Mouse (Mus musculus): ENCODE measurements around the gene Psmd13. TPM values are rescaled to one million over a fixed set of nuclear protein-coding genes. Genes with fewer than 3 reads are reported as not detected.

Gene Psmd13
- polyA plus RNA-seq, 1 experiment from 2014 or later = 243 TPM

DNA sequence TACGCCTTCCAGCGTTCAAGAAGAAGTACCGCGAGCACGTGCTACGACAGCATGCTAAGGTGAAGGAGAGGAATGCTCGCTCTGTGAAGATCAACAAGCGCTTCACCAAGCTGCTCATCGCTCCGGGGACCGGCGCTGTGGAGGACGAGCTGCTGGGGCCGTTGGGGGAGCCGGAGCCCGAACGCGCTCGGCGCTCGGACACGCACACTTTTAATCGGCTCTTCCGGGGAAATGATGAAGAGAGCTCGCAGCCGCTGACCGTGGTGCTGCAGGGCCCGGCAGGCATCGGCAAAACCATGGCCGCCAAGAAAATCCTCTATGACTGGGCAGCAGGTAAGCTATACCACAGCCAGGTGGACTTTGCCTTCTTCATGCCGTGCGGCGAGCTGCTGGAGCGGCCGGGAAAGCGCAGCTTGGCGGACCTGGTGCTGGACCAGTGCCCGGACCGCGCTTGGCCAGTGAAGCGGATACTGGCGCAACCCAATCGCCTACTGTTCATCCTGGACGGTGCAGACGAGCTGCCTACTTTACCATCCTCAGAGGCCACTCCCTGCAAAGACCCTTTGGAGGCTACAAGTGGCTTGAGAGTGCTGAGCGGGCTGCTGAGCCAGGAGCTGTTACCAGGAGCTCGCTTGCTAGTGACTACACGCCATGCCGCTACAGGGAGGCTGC is 40.8 kb downstream of the Psmd13 start:
- H3K27me3 ChIP-seq (ENCODE audit: control insufficient read depth, insufficient read depth, low read length) = peaks cover 48% of the 10 kb centered on the region
- H3K4me2 ChIP-seq (replicated peaks; ENCODE audit: low read depth, low read length) = peak overlapping the region; percentile 64
- H3K36me3 ChIP-seq (ENCODE audit: control insufficient read depth, insufficient read depth, low read length) = no peaks in the 10 kb centered on the region
- H3K9ac ChIP-seq (ENCODE audit: low read depth, low read length) = peak overlapping the region; percentile 15
- peaks cover 3% of the 10 kb centered on the region; the same call in 1 of the 2 replicates for H3K4me1 ChIP-seq (replicated peaks; ENCODE audit: control insufficient read depth, insufficient read depth, low read length)
- H3K4me3 ChIP-seq (ENCODE audit: low read depth, low read length) = peak overlapping the region; percentile 40
- no peaks in the 10 kb centered on the region for H3K9me3 ChIP-seq (ENCODE audit: control insufficient read depth, low read length)
- no peak for ATAC-seq (ENCODE audit: low FRiP score)
- 1% methylated on average over 49 of the region's 49 CpGs for WGBS
- no peak overlapping the region for H3K27ac ChIP-seq (ENCODE audit: low read depth, low read length)
- peak; percentile 52 for DNase-seq (ENCODE audit: low spot score)

DNA sequence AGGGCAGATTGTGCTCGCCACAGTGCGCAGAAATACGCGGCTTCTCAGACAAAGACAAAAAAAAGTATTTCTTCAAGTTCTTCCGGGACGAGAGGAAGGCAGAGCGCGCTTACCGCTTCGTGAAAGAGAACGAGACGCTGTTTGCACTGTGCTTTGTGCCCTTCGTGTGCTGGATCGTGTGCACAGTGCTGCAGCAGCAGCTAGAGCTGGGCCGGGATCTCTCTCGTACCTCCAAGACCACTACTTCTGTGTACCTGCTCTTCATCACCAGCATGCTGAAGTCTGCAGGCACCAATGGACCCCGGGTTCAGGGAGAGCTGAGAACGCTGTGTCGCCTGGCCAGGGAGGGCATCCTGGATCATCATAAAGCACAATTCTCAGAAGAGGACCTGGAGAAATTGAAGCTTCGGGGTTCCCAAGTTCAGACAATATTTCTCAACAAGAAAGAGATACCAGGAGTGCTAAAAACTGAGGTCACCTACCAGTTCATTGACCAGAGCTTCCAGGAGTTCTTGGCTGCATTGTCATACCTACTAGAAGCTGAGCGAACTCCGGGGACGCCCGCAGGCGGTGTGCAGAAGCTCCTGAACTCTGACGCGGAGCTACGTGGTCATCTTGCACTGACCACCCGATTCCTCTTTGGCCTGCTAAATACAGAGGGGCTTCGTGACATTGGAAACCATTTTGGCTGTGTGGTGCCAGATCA is 41.5 kb downstream of the Psmd13 start:
- H3K4me2 ChIP-seq (replicated peaks; ENCODE audit: low read depth, low read length) = peak overlapping the region; percentile 64
- H3K4me1 ChIP-seq (replicated peaks; ENCODE audit: control insufficient read depth, insufficient read depth, low read length) = peaks cover 3% of the 10 kb centered on the region; the same call in 1 of the 2 replicates
- peaks cover 48% of the 10 kb centered on the region for H3K27me3 ChIP-seq (ENCODE audit: control insufficient read depth, insufficient read depth, low read length)
- ATAC-seq (ENCODE audit: low FRiP score) = no peak
- H3K36me3 ChIP-seq (ENCODE audit: control insufficient read depth, insufficient read depth, low read length) = no peaks in the 10 kb centered on the region
- DNase-seq (ENCODE audit: low spot score) = peak; percentile 11
- H3K4me3 ChIP-seq (ENCODE audit: low read depth, low read length) = peak overlapping the region; percentile 40
- WGBS = 25% methylated on average over 30 of the region's 30 CpGs
- H3K27ac ChIP-seq (ENCODE audit: low read depth, low read length) = no peak overlapping the region
- no peak overlapping the region; the same call in 1 of the 2 replicates for H3K9ac ChIP-seq (ENCODE audit: low read depth, low read length)
- H3K9me3 ChIP-seq (ENCODE audit: control insufficient read depth, low read length) = no peaks in the 10 kb centered on the region

DNA sequence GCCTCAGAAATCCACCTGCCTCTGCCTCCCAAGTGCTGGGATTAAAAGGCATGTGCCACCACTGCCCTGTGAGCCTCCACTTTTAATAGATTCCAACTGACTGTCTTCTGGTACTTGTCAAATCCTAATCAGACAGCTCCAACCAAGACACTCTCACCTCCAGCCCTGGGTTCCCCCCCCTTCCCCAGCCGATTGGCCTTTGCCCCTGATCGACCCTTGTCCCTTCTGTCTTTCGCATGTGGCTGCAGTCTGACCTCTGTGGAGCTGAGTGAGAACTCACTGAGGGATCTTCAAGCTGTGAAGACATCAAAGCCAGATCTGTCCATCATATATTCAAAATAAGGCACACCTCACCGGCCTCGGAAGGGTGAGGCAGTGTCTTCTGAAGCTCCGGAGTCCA is 45.4 kb downstream of the Psmd13 start:
- WGBS = 87% methylated on average over 6 of the region's 6 CpGs
- ATAC-seq (ENCODE audit: low FRiP score) (no peak), DNase-seq (ENCODE audit: low spot score) (no peak)
- H3K9ac ChIP-seq (ENCODE audit: low read depth, low read length) = no peak overlapping the region
- H3K27ac ChIP-seq (ENCODE audit: low read depth, low read length) = no peak overlapping the region
- no peak overlapping the region for H3K4me3 ChIP-seq (ENCODE audit: low read depth, low read length)
- H3K27me3 ChIP-seq (ENCODE audit: control insufficient read depth, insufficient read depth, low read length) = peaks cover 25% of the 10 kb centered on the region
- H3K4me2 ChIP-seq (replicated peaks; ENCODE audit: low read depth, low read length) = no peak overlapping the region
- peaks cover 3% of the 10 kb centered on the region; the same call in 1 of the 2 replicates for H3K4me1 ChIP-seq (replicated peaks; ENCODE audit: control insufficient read depth, insufficient read depth, low read length)
- no peaks in the 10 kb centered on the region for H3K9me3 ChIP-seq (ENCODE audit: control insufficient read depth, low read length)
- no peaks in the 10 kb centered on the region for H3K36me3 ChIP-seq (ENCODE audit: control insufficient read depth, insufficient read depth, low read length)

- ATAC-seq (ENCODE audit: low FRiP score) = no peak
- Histone ChIP-seq H3K9me3 (ENCODE audit: control insufficient read depth, low read length) (no peaks in the 10 kb centered on the region), H3K4me2 (replicated peaks; ENCODE audit: low read depth, low read length) (no peak overlapping the region), H3K4me1 (replicated peaks; ENCODE audit: control insufficient read depth, insufficient read depth, low read length) (no peaks in the 10 kb centered on the region), H3K27ac (ENCODE audit: low read depth, low read length) (no peak overlapping the region), H3K36me3 (ENCODE audit: control insufficient read depth, insufficient read depth, low read length) (no peaks in the 10 kb centered on the region), H3K4me3 (ENCODE audit: low read depth, low read length) (no peak overlapping the region), H3K9ac (ENCODE audit: low read depth, low read length) (no peak overlapping the region), H3K27me3 (ENCODE audit: control insufficient read depth, insufficient read depth, low read length) (no peaks in the 10 kb centered on the region; the same call in 1 of the 2 replicates)
- DNase-seq (ENCODE audit: low spot score) = no peak
- 37% methylated on average over 3 of the region's 3 CpGs for WGBS
Observed at GRCm38 (mm10) chr7:140938436-140938835, 56.7 kb downstream of the Psmd13 start.

DNA sequence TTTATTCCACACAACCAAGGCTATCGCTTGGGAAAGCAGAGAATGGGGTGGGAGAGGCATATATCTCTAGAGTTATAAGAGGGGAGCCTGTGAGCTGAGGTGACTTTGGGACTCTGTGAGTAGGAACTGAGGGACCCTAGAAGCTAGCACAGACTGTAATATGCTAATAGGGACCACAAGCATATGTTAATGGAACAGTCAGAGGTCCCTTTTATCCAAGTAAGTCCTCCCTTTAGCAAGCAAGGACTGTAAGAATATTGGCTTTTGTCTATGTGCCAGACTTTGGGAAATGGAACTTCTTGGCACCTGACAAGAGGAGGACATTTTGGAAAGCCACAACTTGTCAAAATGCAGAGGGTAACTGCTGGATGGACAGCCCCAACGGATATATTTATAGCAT is 57.1 kb downstream of the Psmd13 start:
- ATAC-seq (ENCODE audit: low FRiP score) (no peak), DNase-seq (ENCODE audit: low spot score) (no peak)
- Histone ChIP-seq H3K9me3 (ENCODE audit: control insufficient read depth, low read length) (no peaks in the 10 kb centered on the region), H3K4me1 (replicated peaks; ENCODE audit: control insufficient read depth, insufficient read depth, low read length) (no peaks in the 10 kb centered on the region), H3K4me2 (replicated peaks; ENCODE audit: low read depth, low read length) (no peak overlapping the region), H3K27me3 (ENCODE audit: control insufficient read depth, insufficient read depth, low read length) (no peaks in the 10 kb centered on the region; the same call in 1 of the 2 replicates), H3K27ac (ENCODE audit: low read depth, low read length) (no peak overlapping the region), H3K4me3 (ENCODE audit: low read depth, low read length) (no peak overlapping the region), H3K9ac (ENCODE audit: low read depth, low read length) (no peak overlapping the region), H3K36me3 (ENCODE audit: control insufficient read depth, insufficient read depth, low read length) (no peaks in the 10 kb centered on the region)
- WGBS = 18% methylated on average over 2 of the region's 2 CpGs

DNA sequence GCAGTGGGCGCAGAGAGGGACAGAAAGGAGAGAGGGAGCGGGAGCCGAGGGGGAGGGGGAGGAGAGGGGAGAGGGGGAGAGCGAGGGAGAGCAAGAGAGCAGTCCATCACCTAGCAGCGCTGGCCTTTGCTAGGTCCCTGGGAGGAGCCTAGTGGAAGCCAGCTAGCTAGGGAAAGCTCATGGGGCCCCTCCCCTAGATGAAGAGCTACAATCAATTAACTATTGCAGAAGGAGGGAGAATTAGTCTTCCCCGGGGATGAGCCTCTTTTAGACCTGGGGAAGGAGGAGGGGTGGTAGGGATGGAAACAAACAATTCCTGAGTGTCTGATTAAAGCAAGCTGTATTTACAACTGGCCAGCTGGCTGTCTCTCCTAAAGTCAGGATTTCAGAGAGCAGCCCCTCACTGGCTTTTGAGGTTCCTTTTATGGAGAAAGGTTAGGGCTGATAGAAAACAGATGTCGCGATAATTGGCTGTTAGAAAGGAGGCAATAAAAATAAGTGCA is 58.0 kb downstream of the Psmd13 start:
- Histone ChIP-seq H3K4me1 (replicated peaks; ENCODE audit: control insufficient read depth, insufficient read depth, low read length) (no peaks in the 10 kb centered on the region), H3K4me3 (ENCODE audit: low read depth, low read length) (no peak overlapping the region), H3K36me3 (ENCODE audit: control insufficient read depth, insufficient read depth, low read length) (no peaks in the 10 kb centered on the region), H3K27ac (ENCODE audit: low read depth, low read length) (no peak overlapping the region), H3K4me2 (replicated peaks; ENCODE audit: low read depth, low read length) (no peak overlapping the region), H3K9ac (ENCODE audit: low read depth, low read length) (no peak overlapping the region), H3K27me3 (ENCODE audit: control insufficient read depth, insufficient read depth, low read length) (no peaks in the 10 kb centered on the region; the same call in 1 of the 2 replicates), H3K9me3 (ENCODE audit: control insufficient read depth, low read length) (no peaks in the 10 kb centered on the region)
- DNase-seq (ENCODE audit: low spot score) (peak; percentile 46), ATAC-seq (ENCODE audit: low FRiP score) (no peak)
- WGBS = 11% methylated on average over 8 of the region's 8 CpGs

GRCm38 (mm10) chr7:140941222-140942051 is 59.7 kb downstream of the Psmd13 start, which contains the start of gene Pgghg:
TSS of gene Pgghg (plus strand) at chr7:140941391.
- Histone ChIP-seq H3K27ac (ENCODE audit: low read depth, low read length) (no peak within 1 kb of the TSS), H3K4me2 (replicated peaks; ENCODE audit: low read depth, low read length) (peak within 1 kb of the TSS; percentile 43), H3K9me3 (ENCODE audit: control insufficient read depth, low read length) (no peaks in the 10 kb centered on the region), H3K4me1 (replicated peaks; ENCODE audit: control insufficient read depth, insufficient read depth, low read length) (no peaks in the 10 kb centered on the region), H3K4me3 (ENCODE audit: low read depth, low read length) (peak within 1 kb of the TSS; percentile 39), H3K9ac (ENCODE audit: low read depth, low read length) (peak within 1 kb of the TSS; percentile 59), H3K36me3 (ENCODE audit: control insufficient read depth, insufficient read depth, low read length) (no peaks in the 10 kb centered on the region), H3K27me3 (ENCODE audit: control insufficient read depth, insufficient read depth, low read length) (no peaks in the 10 kb centered on the region; the same call in 1 of the 2 replicates)
- 4% methylated on average over 33 of the region's 33 CpGs for WGBS
- DNase-seq (ENCODE audit: low spot score) (peak; percentile 89), ATAC-seq (ENCODE audit: low FRiP score) (peak; percentile 89)

GRCm38 (mm10) chr7:140942341-140942740 is 60.6 kb downstream of the Psmd13 start:
- Histone ChIP-seq H3K4me1 (replicated peaks; ENCODE audit: control insufficient read depth, insufficient read depth, low read length) (no peaks in the 10 kb centered on the region), H3K27ac (ENCODE audit: low read depth, low read length) (no peak overlapping the region), H3K9me3 (ENCODE audit: control insufficient read depth, low read length) (no peaks in the 10 kb centered on the region), H3K4me2 (replicated peaks; ENCODE audit: low read depth, low read length) (peak overlapping the region; percentile 43), H3K4me3 (ENCODE audit: low read depth, low read length) (peak overlapping the region; percentile 39), H3K36me3 (ENCODE audit: control insufficient read depth, insufficient read depth, low read length) (no peaks in the 10 kb centered on the region), H3K27me3 (ENCODE audit: control insufficient read depth, insufficient read depth, low read length) (no peaks in the 10 kb centered on the region; the same call in 1 of the 2 replicates), H3K9ac (ENCODE audit: low read depth, low read length) (peak overlapping the region; percentile 59; the same call in 1 of the 2 replicates)
- DNase-seq (ENCODE audit: low spot score) (no peak), ATAC-seq (ENCODE audit: low FRiP score) (peak; percentile 12; the same call in 1 of the 2 replicates)
- 59% methylated on average over 9 of the region's 9 CpGs for WGBS

Measured in hindbrain, embryonic 11.5 days (tissue).